Mouse (Mus musculus) thymus, postnatal 4 days (tissue): ENCODE results near the gene Naa38.

Experiments used
- DNase-seq: peaks from one replicate; pipeline ENCODE4 v3.0.0; 2021

The Naa38 gene

DNA sequence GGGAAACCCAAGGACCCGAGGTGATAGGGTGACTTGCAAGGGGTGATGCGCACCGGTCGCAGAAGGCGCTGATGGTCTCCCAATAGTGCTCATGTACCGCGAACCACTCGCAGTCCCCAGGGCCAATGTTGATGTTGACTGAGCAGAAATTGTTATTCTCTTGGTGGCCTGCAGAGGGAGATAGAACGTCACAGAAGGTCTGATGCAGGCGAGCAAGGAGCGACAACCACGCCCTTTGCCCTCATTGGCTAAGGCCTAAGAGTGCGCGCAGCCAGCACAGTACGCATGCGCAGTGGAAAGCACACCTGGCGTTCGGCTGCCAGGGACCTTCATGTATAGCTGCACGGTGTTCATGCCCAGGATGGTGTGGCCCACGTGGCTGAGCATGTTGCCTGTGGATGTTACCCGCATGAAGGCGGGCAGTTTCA, 5.9 kb downstream of the Naa38 start:
- DNase-seq = peak; percentile 89

DNA sequence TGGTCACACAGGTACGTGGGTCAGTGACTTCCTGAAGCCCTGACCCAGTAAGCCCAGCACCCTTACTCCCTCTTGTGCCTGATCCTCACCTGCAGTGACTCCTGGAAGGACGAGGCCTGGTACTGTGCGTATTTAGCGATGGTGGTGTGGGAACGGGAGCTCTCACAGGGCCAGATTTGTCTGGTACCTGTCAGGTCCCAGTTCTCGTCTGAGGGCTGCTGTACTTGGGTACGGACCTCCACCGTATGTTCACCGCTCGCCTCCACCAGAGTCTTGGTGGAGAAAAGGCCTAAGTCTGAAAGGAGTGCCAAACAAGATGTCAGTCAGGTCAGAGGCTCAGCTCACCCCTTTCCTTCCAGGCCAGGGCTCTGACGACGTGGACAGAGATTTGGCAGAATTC, 6.7 kb downstream of the Naa38 start:
- no peak for DNase-seq

- peak; percentile 30 for DNase-seq
Measured at GRCm38 (mm10) chr11:69403691-69404594, 8.7 kb downstream of the Naa38 start.

- DNase-seq = no peak
Measured at GRCm38 (mm10) chr11:69404595-69405396, 9.5 kb downstream of the Naa38 start.

DNA sequence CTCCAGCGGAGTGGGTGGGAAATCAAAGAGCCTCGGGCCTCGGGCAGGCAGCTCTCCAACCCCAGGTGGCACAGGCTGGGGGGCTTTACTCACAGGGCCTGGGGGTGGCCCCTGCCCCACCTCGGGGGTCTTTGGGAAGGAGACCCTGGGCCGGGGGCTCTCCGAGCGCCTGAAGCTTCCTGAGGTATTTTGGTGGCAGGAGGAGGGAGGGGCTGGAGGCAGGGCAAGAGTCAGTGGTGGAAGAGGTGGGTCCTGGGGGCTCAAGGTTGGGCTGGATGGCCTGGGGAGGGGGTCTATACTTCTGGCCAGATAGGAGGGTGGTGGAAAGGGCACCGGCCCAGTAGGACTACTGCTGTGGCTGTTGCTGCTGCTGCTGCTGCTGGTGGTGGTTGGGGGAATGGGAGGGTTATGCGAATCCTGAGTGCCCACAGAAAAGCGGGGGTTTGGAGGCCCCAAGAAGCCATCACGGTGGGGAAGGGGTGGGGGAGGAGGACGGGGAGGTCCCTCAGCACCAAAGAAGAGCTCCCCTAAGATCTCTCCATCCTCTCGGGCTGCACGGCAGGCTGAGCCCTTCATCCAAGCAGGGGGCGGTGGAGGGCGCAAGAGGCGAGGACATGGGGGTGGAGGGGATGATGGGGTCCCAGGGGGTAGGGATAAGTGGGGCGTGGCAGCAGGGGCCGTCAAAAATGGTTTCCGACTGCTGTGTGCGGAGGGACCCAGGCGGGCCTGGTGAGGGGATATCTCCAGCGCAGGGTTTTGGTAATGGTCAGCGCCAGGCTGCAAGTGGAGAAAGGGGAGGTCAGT, 10.3 kb downstream of the Naa38 start:
- no peak for DNase-seq

- DNase-seq = no peak
Measured at GRCm38 (mm10) chr11:69406282-69406681, 11.0 kb downstream of the Naa38 start.

GRCm38 (mm10) chr11:69406867-69407723, 11.8 kb downstream of the Naa38 start:
- DNase-seq = no peak

DNA sequence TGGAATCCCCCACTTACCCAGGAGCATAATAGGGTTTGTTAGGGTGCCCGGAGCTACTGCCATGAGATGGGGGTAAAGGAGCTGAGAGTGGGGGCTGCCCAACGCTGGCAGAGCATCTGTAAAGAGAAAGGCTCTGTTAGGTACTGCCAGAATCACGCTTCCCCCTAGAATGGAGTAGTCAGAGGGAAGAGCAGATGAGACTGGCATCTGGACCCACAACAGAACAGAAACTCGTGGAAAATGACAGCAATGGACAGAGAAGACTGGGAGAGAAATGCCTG, 12.4 kb downstream of the Naa38 start:
- DNase-seq = no peak

DNA sequence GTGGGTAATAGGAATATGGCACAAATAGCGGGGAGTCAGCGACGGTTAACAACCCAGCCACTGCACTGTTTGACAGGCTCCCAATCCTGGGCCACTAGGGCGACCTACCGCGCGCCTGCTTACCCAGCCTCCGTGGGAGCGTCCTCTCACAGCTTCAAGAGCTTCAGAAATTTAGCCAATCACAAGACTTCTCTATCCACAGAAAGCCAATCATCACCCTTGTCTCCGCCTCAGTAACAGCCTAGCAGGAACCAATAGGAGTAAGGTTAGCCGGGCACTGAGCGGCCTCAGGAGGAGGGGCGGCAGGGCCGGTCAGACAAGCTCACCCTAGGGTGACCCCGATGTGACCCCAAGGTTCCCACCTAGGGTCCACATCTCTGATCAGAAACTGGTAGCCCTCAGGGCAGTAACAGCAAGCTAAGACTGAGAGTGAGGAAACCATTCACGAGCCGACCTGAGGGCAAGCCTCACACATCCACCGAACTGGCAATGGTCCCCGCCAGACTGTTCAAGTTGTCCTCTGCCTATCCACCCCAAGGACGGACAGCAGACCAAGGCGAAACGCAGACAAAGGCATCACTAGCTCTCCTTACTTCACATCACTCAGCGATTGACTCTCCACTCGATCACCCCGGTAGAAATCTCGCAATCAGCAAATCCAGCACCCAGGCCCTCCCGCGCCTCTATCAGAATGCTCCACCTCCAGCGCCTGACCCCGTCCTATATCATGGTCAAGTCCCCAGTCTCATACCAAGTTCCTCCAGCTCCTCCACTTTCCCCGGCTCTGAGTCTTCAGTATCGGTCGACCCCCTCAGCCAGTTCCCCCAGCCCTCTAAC, 13.5 kb downstream of the Naa38 start:
- DNase-seq = peak; percentile 76

- DNase-seq = peak; percentile 94
Measured at GRCm38 (mm10) chr11:69409378-69410044, 14.2 kb downstream of the Naa38 start.

DNA sequence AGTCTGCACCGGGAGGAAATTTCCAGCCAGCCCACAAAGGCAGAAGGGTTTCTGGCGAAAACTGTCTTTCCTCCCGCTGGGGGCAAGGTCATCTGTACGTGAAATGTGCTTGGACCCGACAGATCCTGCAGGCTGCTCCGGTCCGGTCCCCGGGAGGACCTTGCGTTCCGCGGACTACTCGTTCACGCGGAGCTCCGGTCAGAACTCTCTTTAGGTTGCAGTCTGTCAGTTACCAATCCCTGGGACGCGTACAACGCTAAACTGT, 14.7 kb downstream of the Naa38 start:
- no peak for DNase-seq

GRCm38 (mm10) chr11:69410310-69411072, 15.2 kb downstream of the Naa38 start:
- peak; percentile 80 for DNase-seq

- DNase-seq = peak; percentile 96
Measured at GRCm38 (mm10) chr11:69411073-69411535, 15.8 kb downstream of the Naa38 start.

DNA sequence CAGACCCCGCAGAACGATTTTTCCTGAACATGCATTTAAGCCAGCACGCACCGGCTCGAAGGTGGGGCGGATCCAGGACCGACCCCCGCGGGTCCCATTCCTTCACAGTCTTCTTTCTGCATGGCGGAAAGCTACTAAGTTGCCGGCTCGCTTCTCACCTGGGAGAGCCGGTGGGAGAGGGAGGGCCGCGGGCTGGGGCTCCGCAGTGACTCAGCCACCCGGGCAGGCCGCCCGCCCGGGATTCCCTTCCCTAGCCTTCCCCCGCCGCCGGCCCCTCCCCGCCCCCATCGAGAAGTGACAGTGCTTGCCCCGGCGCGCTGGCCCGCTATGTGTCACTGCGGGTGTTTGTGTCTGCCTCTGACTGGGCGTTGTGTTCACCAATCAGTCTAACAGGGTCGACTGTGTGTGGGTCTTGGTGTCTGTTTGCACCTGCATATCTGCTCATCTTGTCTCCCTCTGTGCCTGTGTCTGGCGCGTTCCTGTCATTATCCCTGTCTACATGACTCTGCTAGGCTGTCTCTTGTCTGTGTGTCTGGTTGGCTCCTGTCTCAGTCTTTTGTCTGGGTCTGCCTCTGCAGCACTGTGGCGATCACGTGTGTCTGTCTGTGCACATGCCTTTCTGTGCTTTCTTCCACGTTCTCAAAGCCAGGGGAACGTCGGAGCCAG, 16.4 kb downstream of the Naa38 start:
- DNase-seq = peak; percentile 78

DNA sequence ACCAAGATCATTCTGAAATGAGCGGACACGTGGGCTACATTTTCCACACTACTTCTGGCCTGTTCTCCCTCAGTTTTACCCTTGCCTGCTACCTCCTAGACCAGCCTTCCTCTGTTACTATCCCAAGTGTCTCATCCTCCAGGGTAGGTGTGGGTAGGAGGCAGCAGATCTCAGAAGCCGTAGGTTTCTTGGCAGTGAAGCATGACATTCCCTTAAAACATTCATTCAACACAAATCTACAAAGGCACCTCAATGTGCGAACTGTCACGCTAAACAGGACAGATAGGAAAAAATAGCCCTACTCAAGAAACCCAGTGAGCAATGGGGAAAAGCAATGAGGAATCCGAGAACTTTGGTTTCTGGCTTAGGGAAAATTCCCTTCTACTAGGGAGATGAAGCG, 17.3 kb downstream of the Naa38 start:
- no peak for DNase-seq

GRCm38 (mm10) chr11:69413221-69414181, 18.2 kb downstream of the Naa38 start, which contains the start of gene Kdm6b:
Kdm6b (minus strand) TSS chr11:69413675.
- DNase-seq = peak; percentile 74

GRCm38 (mm10) chr11:69414421-69415326, 19.4 kb downstream of the Naa38 start:
- peak; percentile 50 for DNase-seq
